Mouse (Mus musculus) heart, adult 9 months (tissue): Measurements from ENCODE around the gene Rere.
"Not testable (repeated sequence)": the region's sequence is repeated elsewhere in the genome, so short reads cannot be mapped to it uniquely, and the experiment has no call there.

Experiments used
- DNase-seq, 2 experiments: peaks; one replicate each; pipeline ENCODE4 v3.0.0; 2022; ENCODE audit warnings: low spot score in 2 of 2

Rere gene

GRCm38 (mm10) chr4:150578021-150578420, 296.6 kb downstream of the Rere start:
- no peak for DNase-seq

- no peak for DNase-seq
These were observed 300.7 kb downstream of the Rere start for GRCm38 (mm10) chr4:150581931-150582723.

GRCm38 (mm10) chr4:150582966-150583776, 301.7 kb downstream of the Rere start:
- peak; percentile 90 to 91 for DNase-seq

- no peak for DNase-seq
These were observed 302.3 kb downstream of the Rere start for GRCm38 (mm10) chr4:150583777-150584135.

GRCm38 (mm10) chr4:150585800-150586199, 304.4 kb downstream of the Rere start:
- DNase-seq = no peak

GRCm38 (mm10) chr4:150586275-150586674, 304.8 kb downstream of the Rere start:
- no peak for DNase-seq

- DNase-seq = no peak
These were observed 306.3 kb downstream of the Rere start for GRCm38 (mm10) chr4:150587597-150588299.

GRCm38 (mm10) chr4:150588300-150588621, 306.8 kb downstream of the Rere start:
- DNase-seq = no peak

GRCm38 (mm10) chr4:150590621-150591282, 309.3 kb downstream of the Rere start:
- DNase-seq = no peak

- no peak for DNase-seq
These were observed 310.2 kb downstream of the Rere start for GRCm38 (mm10) chr4:150591602-150592001.

- DNase-seq = no peak
These were observed 310.6 kb downstream of the Rere start for GRCm38 (mm10) chr4:150592087-150592486.

- no peak for DNase-seq
These were observed 312.2 kb downstream of the Rere start for GRCm38 (mm10) chr4:150593473-150594217.

GRCm38 (mm10) chr4:150594298-150594829, 312.9 kb downstream of the Rere start:
- no peak for DNase-seq

- no peak for DNase-seq
These were observed 313.6 kb downstream of the Rere start for GRCm38 (mm10) chr4:150595071-150595470.

- no peak for DNase-seq
These were observed 314.5 kb downstream of the Rere start for GRCm38 (mm10) chr4:150595991-150596390.

GRCm38 (mm10) chr4:150598686-150599085, 317.2 kb downstream of the Rere start:
- DNase-seq = peak; percentile 39 to 55

- DNase-seq = no peak
These were observed 317.9 kb downstream of the Rere start for GRCm38 (mm10) chr4:150599119-150599992.

- not testable (repeated sequence) for DNase-seq
These were observed 319.1 kb downstream of the Rere start for GRCm38 (mm10) chr4:150600503-150600902.

GRCm38 (mm10) chr4:150601489-150601888, 320.0 kb downstream of the Rere start:
- DNase-seq = no peak
